Mouse (Mus musculus) embryonic fibroblast, embryonic 13.5 days (primary cell): ENCODE measurements around the gene Catsper4.

Source experiments
- CTCF ChIP-seq: IDR thresholded peaks from 2 replicates; pipeline ENCODE4 v1.5.1; 2011; ENCODE audit warnings: mild to moderate bottlenecking, control low read depth, low read length, moderate library complexity, borderline replicate concordance; ENCODE audit not compliant: insufficient read depth
- POLR2A ChIP-seq: IDR thresholded peaks from 2 replicates; pipeline ENCODE4 v1.6.1; 2011; ENCODE audit warnings: low read depth, mild to moderate bottlenecking, control low read depth, low read length, moderate library complexity

DNA sequence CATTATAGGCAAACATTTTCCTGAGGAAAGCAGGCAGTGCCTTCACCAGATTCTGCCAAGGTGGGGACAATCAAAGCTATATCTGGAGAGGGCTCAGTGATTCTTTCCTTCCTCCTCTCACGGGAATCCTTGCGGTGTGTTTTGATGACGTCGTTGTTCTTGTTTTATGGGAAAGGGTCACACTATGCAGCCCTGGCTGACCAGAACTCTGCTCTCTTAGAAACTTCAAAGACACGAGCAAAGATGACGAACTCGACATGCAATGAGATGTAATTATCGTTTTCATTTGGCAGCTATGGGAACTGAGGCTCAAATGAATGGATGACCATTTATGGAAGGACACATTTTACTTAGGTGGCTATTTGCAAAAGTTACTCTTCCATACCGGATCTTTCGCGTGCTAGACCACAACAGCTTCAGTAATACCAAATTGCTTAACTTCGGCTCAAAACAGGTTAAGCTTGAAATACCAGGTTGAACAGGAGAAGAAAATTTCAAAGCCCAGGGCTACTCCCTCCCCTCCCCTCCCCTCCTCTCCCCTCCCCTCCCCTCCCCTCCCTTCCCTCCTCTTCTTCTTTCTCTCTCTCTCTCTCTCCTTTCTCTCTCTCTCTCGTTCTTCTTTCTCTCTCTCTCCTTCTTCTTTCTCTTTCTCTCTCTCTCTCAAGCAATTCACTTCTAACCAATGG is 45.7 kb upstream of the Catsper4 start:
- TF ChIP-seq CTCF (no peak), POLR2A (no peak)
